Mouse (Mus musculus) cortical plate, adult 2 months (tissue): ENCODE data around the gene Pdia4.
"Not testable (repeated sequence)": the region's sequence is repeated elsewhere in the genome, so short reads cannot be mapped to it uniquely, and the experiment has no call there.

Source experiments
- CTCF ChIP-seq: fragments of 200-500 bp; IDR thresholded peaks from 2 replicates; pipeline ENCODE4 v1.5.1; 2011; ENCODE audit warnings: mild to moderate bottlenecking, control low read depth, low read length; ENCODE audit not compliant: insufficient read depth; ENCODE audit errors: extremely low read depth
- POLR2A ChIP-seq: fragments of 200-500 bp; IDR thresholded peaks from 2 replicates; pipeline ENCODE4 v1.6.1; 2011; ENCODE audit warnings: mild to moderate bottlenecking, low read length, control low read depth; ENCODE audit not compliant: insufficient read depth; ENCODE audit errors: extremely low read depth

DNA sequence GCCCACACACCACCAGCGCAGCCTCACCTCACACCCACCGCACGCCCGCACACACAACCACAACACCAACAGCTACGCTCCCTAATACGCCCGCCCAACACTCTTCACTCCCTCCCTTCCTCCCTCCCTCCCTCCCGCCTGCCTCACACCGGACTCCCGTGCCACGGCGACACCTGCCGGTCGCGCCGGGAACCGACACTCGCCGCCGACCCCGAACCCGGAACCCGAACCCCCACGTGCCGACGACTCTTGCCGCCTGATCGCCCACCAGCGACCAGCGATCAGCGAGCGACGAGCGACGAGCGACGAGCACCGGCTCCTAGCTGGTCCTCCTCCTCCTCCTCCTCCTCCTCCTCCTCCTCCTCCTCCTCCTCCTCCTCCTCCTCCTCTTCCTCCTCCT is 55.4 kb downstream of the Pdia4 start:
- not testable (repeated sequence) for TF ChIP-seq POLR2A, CTCF
